Mouse (Mus musculus) heart, embryonic 11.5 days (tissue): ENCODE measurements around the gene Pole3. TPM values are rescaled to one million over a fixed set of nuclear protein-coding genes. Genes with fewer than 3 reads are reported as not detected.

Experiments used
- ATAC-seq: fragments of 200-750 bp; cut with Nextera tagmentation; replicated peaks from 2 replicates; pipeline ENCODE4 v1.8.0; 2017; ENCODE audit warnings: moderate library complexity; ENCODE audit not compliant: insufficient number of reproducible peaks, low FRiP score, low TSS enrichment
- H3K27ac ChIP-seq: fragments of 300-500 bp; sonication (generic); 2 replicates; pipeline ENCODE4 v1.5.1; 2014; ENCODE audit warnings: mild to moderate bottlenecking, low read depth, low read length
- H3K27me3 ChIP-seq: fragments of 300-500 bp; sonication (generic); 2 replicates; pipeline ENCODE4 v1.6.1; 2014; ENCODE audit warnings: mild to moderate bottlenecking, low read length, mixed read lengths; ENCODE audit not compliant: control insufficient read depth, insufficient read depth
- H3K36me3 ChIP-seq: fragments of 300-500 bp; sonication (generic); 2 replicates; pipeline ENCODE4 v1.6.1; 2014; ENCODE audit warnings: mild to moderate bottlenecking, low read length, moderate library complexity, mixed read lengths; ENCODE audit not compliant: control insufficient read depth, insufficient read depth
- H3K4me1 ChIP-seq: fragments of 300-500 bp; sonication (generic); 2 replicates; pipeline ENCODE4 v1.6.1; 2014; ENCODE audit warnings: low read length; ENCODE audit not compliant: control insufficient read depth, insufficient read depth
- H3K4me2 ChIP-seq: fragments of 300-500 bp; sonication (generic); 2 replicates; pipeline ENCODE4 v1.6.1; 2014; ENCODE audit warnings: mild to moderate bottlenecking, moderate library complexity
- H3K4me3 ChIP-seq: fragments of 300-500 bp; sonication (generic); 2 replicates; pipeline ENCODE4 v1.5.1; 2014; ENCODE audit warnings: low read depth, low read length
- H3K9ac ChIP-seq: fragments of 300-500 bp; sonication (generic); 2 replicates; pipeline ENCODE4 v1.6.1; 2014; ENCODE audit warnings: mild to moderate bottlenecking, low read depth, low read length, moderate library complexity
- H3K9me3 ChIP-seq: fragments of 300-500 bp; sonication (generic); replicated peaks from 2 replicates; pipeline ENCODE4 v1.6.1; 2016; ENCODE audit warnings: low read length; ENCODE audit not compliant: control insufficient read depth
- whole genome bisulfite sequencing: fragments of 180-500 bp; shearing (Covaris S2); extraction: QIAGEN DNeasy Blood & Tissue Kit; methylation state at CpG from one replicate; pipeline ENCODE4 v1.1.7; 2014; ENCODE audit not compliant: insufficient replicate concordance; 5-methylcytosine and 5-hydroxymethylcytosine counted together
- polyA plus RNA-seq: library from polyadenylated mRNA; unstranded; fragments of >200 nt; fragmentation: Nextera tagmentation; extraction: Ambion mirVana; gene quantifications from 2 replicates; pipeline ENCODE4 v1.2.1, GENCODE M21; 2014

Pole3 gene
- polyA plus RNA-seq, 1 experiment from 2014 or later, result 59.4 TPM

DNA sequence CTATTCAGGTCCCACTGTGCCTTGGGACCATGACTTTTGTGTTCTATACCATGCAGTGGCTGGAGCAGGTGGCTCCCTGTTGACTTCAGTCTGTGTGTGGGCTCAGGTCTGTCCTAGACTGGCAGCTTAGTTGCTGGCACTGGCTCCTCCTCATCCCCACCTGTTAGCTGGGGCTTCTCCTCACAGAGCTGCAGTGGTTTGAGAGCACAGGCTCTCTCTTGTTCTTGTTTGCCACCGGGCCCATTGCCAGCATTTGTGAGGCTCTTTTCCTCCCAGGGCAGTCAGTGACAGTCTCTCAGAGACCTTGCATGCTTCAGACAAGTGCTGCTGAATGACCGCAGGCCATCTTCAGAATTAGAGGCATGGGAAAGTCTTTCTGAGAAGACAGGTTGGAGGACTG, 32.2 kb downstream of the Pole3 start:
- WGBS, result 84% methylated on average over 2 of the region's 2 CpGs
- ATAC-seq, result no peak
- Histone ChIP-seq H3K27me3 (0 out of 2 replicates have a peak, but pooled peaks cover 2% of the 10 kb centered on the region), H3K4me3 (no peak overlapping the region), H3K9ac (no peak overlapping the region), H3K4me1 (no peaks in the 10 kb centered on the region), H3K36me3 (no peaks in the 10 kb centered on the region), H3K4me2 (no peak overlapping the region), H3K9me3 (no peaks in the 10 kb centered on the region), H3K27ac (no peak overlapping the region)

DNA sequence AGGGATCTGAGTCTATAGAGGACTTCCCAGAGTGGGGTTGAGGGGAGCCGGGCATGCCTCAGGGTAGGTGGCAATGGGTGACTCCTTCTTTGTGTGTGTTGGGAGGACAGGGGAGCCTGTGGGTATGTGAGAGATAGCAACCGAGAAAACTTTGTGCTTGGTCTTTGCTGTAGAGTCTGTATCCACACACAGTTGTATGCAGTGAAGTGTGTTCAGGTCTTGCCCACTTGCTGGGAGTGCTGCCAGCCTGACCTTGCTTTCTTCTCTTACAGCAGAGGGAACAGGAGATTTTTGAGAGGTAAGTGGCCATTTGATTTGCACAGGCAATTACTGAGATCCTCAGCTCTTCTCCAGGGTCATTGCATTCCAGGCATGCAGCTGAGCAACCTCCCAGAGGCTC, 37.0 kb downstream of the Pole3 start:
- no peak for ATAC-seq
- Histone ChIP-seq H3K9me3 (no peaks in the 10 kb centered on the region), H3K27me3 (0 out of 2 replicates have a peak, but pooled peaks cover 2% of the 10 kb centered on the region), H3K27ac (no peak overlapping the region), H3K4me1 (no peaks in the 10 kb centered on the region), H3K9ac (no peak overlapping the region), H3K4me3 (no peak overlapping the region), H3K36me3 (no peaks in the 10 kb centered on the region), H3K4me2 (no peak overlapping the region)
- 80% methylated on average over 2 of the region's 2 CpGs for WGBS

DNA sequence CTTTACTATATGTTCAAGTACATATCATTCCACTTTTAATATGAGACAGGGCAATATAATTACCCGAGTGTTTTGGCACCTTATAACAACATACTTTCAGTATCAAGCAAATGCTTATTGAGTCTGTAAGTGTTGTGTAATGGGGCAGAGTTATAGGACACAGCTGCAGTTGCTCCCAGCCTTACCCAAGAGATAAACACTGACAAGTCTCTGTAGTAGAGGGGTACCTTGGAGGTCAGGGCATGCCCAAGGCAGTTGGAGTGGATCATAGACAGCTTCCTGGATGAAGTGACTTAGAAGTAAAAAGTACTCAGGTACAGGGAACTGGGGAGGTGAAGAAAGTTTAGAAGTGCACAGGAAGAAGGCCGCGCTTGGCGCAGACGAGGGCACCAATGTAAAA, 37.7 kb downstream of the Pole3 start:
- Histone ChIP-seq H3K9ac (no peak overlapping the region), H3K4me3 (no peak overlapping the region), H3K27ac (no peak overlapping the region), H3K36me3 (no peaks in the 10 kb centered on the region), H3K4me1 (no peaks in the 10 kb centered on the region), H3K4me2 (no peak overlapping the region), H3K9me3 (no peaks in the 10 kb centered on the region), H3K27me3 (no peaks in the 10 kb centered on the region)
- 90% methylated on average over 5 of the region's 5 CpGs for WGBS
- ATAC-seq, result no peak

DNA sequence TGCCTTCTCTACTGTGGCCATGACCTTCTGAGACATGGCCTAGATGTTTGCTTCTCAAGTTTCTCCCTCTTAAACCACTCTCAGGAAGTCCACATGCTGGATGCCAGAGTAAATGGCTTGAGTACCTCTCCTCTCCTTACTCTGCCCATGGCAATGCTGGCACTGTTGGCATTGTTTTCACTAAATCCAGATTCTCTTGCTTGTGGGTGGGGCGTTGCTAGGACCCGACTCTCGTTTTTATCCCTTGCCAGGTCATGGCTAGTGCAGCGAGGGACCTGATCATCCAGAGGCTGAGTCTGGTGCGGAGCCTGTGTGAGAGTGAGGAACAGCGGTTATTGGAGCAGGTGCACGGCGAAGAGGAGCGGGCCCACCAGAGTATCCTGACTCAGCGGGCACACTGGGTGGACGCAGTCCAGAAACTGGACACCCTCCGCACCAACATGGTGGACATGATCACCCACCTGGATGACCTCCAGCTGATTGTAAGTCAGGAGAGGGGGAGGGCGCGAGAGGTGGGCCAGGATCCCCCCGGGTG, 38.6 kb downstream of the Pole3 start:
- Histone ChIP-seq H3K27ac (no peak overlapping the region), H3K9ac (no peak overlapping the region), H3K27me3 (no peaks in the 10 kb centered on the region; the same call in 1 of the 2 replicates), H3K9me3 (no peaks in the 10 kb centered on the region), H3K4me1 (no peaks in the 10 kb centered on the region), H3K4me2 (no peak overlapping the region), H3K36me3 (no peaks in the 10 kb centered on the region), H3K4me3 (no peak overlapping the region)
- no peak for ATAC-seq
- WGBS, result 89% methylated on average over 15 of the region's 15 CpGs

DNA sequence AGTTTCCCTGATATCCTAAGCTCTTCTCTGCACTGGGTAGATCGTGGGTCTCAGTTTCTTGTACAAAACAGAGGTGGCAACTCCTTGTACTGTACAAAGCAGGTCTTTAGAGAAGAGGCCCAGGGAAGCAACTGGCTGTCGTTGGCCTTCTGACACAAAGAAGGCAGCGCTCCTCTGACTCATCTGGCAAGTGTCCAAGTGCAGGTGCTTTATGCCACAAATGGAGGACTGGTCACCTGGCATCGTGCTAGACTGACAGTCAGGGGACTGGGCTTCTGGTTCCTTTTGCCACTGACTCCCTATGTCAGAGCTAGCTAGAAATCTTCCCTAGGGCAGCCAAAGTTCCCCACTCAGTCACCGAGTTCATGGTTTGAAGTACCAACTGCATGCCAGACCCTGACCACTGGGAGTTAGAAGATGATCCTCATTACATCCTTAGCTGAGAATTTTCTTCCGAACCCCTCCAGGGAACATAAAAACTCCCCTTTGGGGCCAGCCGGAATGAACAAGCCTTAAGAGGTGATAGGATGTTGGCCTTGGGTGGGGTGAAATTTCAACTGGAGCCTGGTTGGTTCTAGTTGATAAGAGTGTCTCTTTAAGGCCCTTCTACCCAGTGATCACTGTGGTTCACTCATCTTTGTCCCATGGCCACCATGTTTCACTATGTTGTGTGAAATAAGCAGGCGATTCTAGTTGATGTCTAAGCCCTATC, 39.3 kb downstream of the Pole3 start:
- Histone ChIP-seq H3K27me3 (no peaks in the 10 kb centered on the region; the same call in 1 of the 2 replicates), H3K36me3 (no peaks in the 10 kb centered on the region), H3K9me3 (no peaks in the 10 kb centered on the region), H3K4me2 (no peak overlapping the region), H3K27ac (no peak overlapping the region), H3K4me3 (no peak overlapping the region), H3K4me1 (no peaks in the 10 kb centered on the region), H3K9ac (no peak overlapping the region)
- no peak for ATAC-seq
- WGBS, result 76% methylated on average over 8 of the region's 8 CpGs

DNA sequence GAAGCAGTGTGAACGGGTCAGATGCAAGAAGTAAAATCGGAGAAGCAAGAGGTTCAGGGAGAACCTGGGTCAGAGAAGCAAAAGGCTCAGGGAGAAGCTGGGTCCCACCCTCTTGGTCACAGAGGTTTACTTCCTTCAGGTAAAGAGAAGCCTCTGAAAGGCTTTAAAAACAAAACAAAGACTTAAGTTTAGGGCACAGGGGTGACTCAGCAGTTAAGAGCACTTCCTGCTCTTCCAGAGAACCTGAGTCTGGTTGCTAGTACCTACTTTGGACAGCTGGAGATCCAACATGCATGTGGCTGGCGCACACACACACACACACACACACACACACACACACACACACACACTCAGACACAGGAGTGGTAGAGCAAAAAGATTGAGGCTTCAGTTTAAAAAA, 39.9 kb downstream of the Pole3 start:
- 72% methylated on average over 3 of the region's 3 CpGs for WGBS

DNA sequence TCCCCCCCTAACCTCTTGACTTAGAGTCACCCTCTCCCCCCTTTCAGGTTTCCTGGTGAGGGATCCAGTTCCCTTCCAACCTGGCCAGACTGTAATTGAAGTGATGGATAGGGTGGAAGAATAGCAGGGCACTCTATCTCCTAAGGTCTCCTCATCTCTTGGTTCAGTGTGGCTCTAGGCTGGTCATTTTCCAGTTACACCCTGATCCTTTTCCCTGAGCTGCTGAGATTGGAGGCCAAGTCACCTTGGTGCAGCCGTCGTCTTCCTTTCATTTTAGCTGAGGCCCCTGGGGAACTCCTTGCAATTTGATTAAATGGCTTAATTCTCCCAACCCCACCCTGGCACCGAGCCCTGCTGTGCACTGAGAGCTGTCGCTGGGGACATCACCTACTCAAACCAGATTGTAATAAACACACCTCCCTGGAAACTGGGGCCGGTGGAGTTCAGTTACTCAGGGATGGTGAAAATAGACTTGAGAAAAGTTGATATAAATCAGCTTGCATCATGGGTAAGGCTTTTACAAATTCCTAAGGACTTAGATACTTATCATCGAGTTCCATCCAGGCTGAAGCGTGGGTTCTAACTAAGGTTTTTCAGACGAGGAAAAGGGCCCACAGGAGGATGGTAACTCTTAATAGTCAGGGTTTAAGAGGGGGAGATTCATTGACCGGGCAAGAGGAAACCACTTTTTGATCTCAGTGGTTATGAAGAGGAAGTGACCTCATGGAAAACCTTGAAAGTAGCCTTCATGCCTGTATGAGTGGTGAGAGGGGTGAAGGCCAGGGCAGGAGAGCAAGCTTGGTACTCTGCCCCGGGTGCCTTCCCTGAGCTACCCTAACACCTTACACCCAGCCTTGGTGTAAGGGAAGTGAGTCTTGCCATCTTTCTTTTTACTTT, 43.9 kb downstream of the Pole3 start:
- no peak overlapping the region for H3K4me3 ChIP-seq
- H3K27me3 ChIP-seq, result peaks cover 8% of the 10 kb centered on the region
- H3K9me3 ChIP-seq, result no peaks in the 10 kb centered on the region
- 40% methylated on average over 10 of the region's 10 CpGs for WGBS
- H3K36me3 ChIP-seq, result no peaks in the 10 kb centered on the region
- peak; percentile 35; the same call in 1 of the 2 replicates for ATAC-seq
- H3K27ac ChIP-seq, result no peak overlapping the region
- H3K4me1 ChIP-seq, result peaks cover 4% of the 10 kb centered on the region; the same call in 1 of the 2 replicates
- H3K9ac ChIP-seq, result no peak overlapping the region
- no peak overlapping the region for H3K4me2 ChIP-seq

More for the DNA sequence above, 39.9 kb downstream of the Pole3 start:
- no peak for ATAC-seq
- Histone ChIP-seq H3K27ac (no peak overlapping the region), H3K4me1 (peaks cover 3% of the 10 kb centered on the region; the same call in 1 of the 2 replicates), H3K27me3 (peaks cover 3% of the 10 kb centered on the region), H3K9ac (no peak overlapping the region), H3K9me3 (no peaks in the 10 kb centered on the region), H3K4me2 (no peak overlapping the region), H3K36me3 (no peaks in the 10 kb centered on the region), H3K4me3 (no peak overlapping the region)

DNA sequence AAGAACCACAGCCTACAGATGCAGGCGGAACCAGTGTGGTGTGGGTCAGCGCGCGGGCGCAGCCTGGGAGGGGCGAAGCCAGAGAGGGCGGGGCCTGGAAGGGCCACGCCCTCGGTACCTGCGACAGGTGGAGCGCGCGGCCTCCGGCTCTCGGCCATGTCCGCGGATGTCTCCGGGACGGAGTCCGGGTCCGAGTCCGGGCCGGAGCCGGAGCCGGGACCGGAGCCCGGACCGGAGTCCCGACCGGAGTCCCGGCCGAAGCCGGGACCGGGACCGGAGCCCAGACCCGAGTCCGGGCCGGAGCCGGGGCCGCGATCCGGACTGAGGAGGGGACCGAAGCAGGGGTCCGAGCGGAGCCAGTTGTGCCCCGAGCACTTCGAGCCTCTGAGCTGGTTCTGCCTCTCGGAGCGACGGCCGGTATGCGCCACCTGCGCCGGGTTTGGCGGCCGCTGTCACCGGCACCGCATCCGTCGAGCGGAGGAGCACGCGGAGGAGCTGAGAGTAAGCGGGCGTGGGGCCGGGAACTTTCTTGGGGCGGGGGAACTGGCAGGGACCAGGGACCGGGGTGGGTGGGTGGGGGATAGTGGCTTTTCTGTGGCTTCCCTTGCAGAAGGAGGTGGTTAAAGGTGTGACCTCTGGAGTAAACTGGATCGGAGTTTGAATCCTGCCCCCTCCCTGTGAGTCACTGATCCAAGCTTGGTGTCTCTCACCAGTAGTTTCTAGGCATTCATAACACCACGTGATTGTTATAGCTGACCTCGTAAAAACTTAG, 44.7 kb downstream of the Pole3 start, which contains the start of gene Bspry:
Bspry (plus strand) TSS at position 117 of the 772 bp plus-strand sequence.
- no peak within 1 kb of the TSS for H3K9ac ChIP-seq

More for the DNA sequence above, 44.7 kb downstream of the Pole3 start, which contains the start of gene Bspry:
- peaks cover 8% of the 10 kb centered on the region for H3K27me3 ChIP-seq
- 3% methylated on average over 61 of the region's 71 CpGs for WGBS
- no peaks in the 10 kb centered on the region for H3K9me3 ChIP-seq
- H3K4me3 ChIP-seq, result peak within 1 kb of the TSS; percentile 50
- H3K36me3 ChIP-seq, result no peaks in the 10 kb centered on the region
- H3K27ac ChIP-seq, result no peak within 1 kb of the TSS
- peaks cover 4% of the 10 kb centered on the region; the same call in 1 of the 2 replicates for H3K4me1 ChIP-seq
- peak within 1 kb of the TSS; percentile 89 for H3K4me2 ChIP-seq
- peak; percentile 43; the same call in 1 of the 2 replicates for ATAC-seq
